Comparison of ENCODE assay signal across 20 mouse cellular contexts in the genomic region with DNA sequence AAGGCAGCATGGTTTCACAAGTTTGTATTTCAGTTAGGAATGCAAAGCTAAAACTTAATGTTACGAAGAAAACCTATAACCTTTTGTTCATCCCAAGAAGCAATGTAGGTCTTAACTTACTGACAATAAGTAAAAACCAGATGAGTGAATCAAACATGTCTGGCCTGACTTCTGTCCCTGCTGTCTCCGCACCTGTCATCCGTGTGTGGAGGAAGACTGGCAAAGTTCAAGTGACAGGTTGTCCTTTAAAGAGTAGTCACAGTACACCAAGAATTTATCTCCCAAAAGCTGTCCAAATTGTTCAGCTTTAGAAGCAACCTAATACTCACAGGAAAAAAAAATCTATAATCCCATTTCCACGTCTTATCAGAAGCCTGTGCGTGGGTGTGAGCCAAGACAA.
"Had no signal": no experiment of that assay in that cellular context is flagged by ENCODE, and none has a peak within 500 bp of the region (broad histone marks: within the 10 kb centered on the region; RNA-seq: fewer than 3 reads in every experiment).

No protein-coding gene starts in this region.

- ATAC-seq: liver, postnatal 0 days; midbrain, embryonic 13.5 days; midbrain, embryonic 16.5 days had no signal

- DNase-seq: kidney, postnatal 14 days; kidney, postnatal 4 days; left cerebral cortex, postnatal 4 days; liver, postnatal 0 days; lung, postnatal 10 days; lung, postnatal 36 days; right cerebral cortex, postnatal 4 days; thymus, adult 2 months; thymus, postnatal 14 days; thymus, postnatal 4 days had no signal

- H3K9me3 ChIP-seq: limb, embryonic 12.5 days; limb, embryonic 15.5 days; lung, embryonic 15.5 days; megakaryocyte, embryonic 14.5 days; midbrain, embryonic 10.5 days; midbrain, embryonic 13.5 days had no signal

- H3K4me2 ChIP-seq: limb, embryonic 12.5 days; limb, embryonic 15.5 days; liver, embryonic 11.5 days; lung, embryonic 15.5 days; midbrain, embryonic 13.5 days had no signal

- H3K4me3 ChIP-seq: limb, embryonic 12.5 days; limb, embryonic 15.5 days; lung, embryonic 15.5 days; megakaryocyte, embryonic 14.5 days; midbrain, embryonic 10.5 days; midbrain, embryonic 13.5 days had no signal

- H3K4me1 ChIP-seq: limb, embryonic 12.5 days; limb, embryonic 15.5 days; midbrain, embryonic 13.5 days had no signal

- H3K27ac ChIP-seq: limb, embryonic 12.5 days; limb, embryonic 15.5 days; liver, embryonic 14.5 days; lung, embryonic 15.5 days; midbrain, embryonic 10.5 days; midbrain, embryonic 13.5 days; stomach, postnatal 0 days had no signal

- H3K9ac ChIP-seq: limb, embryonic 12.5 days; limb, embryonic 15.5 days; liver, embryonic 14.5 days; liver, postnatal 0 days; lung, embryonic 15.5 days; midbrain, embryonic 13.5 days had no signal

- H3K36me3 ChIP-seq: limb, embryonic 12.5 days; limb, embryonic 15.5 days; lung, embryonic 15.5 days; midbrain, embryonic 10.5 days; midbrain, embryonic 13.5 days had no signal

- H3K27me3 ChIP-seq: limb, embryonic 12.5 days; limb, embryonic 15.5 days; lung, embryonic 15.5 days; megakaryocyte, embryonic 14.5 days; midbrain, embryonic 13.5 days had no signal
